Mouse (Mus musculus): ENCODE measurements around the gene Coro7.

The Coro7 gene

DNA sequence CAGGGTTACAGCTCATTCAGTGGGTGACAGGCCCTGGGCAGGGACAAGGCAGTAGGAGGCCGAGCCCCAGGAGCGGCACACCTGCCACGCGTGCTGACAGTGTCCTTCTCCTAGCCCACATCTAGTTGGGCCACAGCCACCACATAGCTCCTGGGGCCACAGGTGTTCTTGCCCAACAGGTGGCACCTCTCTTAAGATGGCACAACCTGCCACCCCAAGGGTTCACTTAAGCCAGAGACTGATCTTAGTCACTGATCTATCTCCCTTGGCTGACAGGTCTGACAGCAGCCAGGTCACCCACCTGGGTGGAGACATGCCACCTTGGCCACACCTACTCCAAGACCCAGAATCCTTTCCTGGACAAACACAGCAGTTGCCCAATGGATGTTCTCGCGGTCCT is 36.6 kb downstream of the Coro7 start:
- TF ChIP-seq GATA4 (IDR thresholded peaks at IDR 0.05; ENCODE audit: insufficient replicate concordance, low read length): no peak

GRCm38 (mm10) chr16:4642190-4642589 is 37.4 kb downstream of the Coro7 start:
- TF ChIP-seq GATA4 (IDR thresholded peaks at IDR 0.05; ENCODE audit: insufficient replicate concordance, low read length): no peak

DNA sequence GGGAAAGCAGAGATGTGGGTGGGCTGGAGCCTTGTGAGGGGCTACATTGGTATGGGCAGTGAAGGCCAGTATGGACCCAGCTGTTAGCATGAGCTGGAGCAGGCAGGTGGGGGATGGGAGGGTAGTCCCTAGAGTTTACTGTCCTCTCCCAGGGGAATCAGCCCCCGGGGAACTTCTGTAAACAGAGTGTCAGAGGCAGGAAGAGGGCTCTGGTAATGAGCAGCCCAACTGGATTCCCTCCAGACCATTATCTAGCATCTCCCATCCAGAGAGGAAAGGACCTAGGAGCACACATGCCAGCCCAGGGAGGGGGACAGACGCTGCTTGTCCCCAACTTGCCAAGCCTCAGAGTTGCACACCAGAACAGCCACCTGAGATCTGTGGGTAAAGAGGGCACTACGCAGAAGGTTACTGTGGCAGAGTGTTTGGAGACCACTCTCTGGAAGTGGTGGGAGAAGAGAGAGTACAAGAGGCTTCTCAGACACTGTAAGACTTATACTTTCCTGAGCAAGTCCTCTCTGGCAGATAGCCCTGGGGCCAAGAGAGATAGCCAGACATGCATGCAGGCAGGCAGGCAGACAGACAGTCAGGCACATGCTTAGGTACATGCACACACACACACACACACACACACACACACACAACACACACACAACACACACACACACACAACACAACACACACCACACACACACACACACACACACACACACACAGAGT is 38.3 kb downstream of the Coro7 start:
- TF ChIP-seq GATA4 (IDR thresholded peaks at IDR 0.05; ENCODE audit: insufficient replicate concordance, low read length): no peak

DNA sequence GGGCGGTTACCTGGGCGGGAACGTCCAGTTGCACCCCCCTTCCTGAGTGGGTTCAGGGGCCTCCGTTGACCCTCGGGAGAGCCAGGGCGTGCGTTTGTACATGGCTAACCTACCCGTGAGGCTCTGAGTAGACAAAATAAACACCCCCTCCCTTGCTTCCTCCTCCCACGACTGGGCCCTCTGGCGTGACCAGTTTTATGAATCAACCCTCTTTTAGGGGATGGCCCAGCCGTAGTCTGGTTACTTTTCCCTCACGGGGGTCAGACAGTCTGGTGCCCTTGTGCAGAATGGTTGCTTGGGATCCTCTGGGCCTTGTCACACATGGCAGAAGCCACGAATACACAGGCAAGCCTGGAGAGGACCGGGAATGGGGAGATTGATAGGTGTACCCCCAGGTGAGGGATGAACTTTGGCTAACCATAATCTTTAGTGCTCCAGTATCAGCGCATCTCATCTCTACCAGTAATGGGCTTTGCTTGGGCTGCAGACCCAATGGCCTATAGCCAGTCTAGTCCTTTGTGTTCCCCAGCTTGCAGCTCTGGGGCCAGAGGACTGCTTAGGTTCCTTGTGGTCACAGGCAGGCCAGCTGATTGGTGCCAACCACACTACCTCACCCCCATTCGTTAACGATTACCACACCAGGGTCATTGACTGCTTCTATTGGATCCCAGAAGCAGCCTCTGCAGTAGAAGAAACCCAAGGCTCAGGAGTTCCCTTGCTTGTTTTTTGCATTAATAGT is 39.1 kb downstream of the Coro7 start:
- TF ChIP-seq GATA4 (IDR thresholded peaks at IDR 0.05; ENCODE audit: insufficient replicate concordance, low read length): no peak

GRCm38 (mm10) chr16:4639831-4640237 is 39.7 kb downstream of the Coro7 start, which contains the start of the genes Vasn and Dnaja3:
TSS of gene Vasn (plus strand) at chr16:4639941.
TSS of gene Dnaja3 (plus strand) at chr16:4639989.
- no peak for TF ChIP-seq GATA4 (IDR thresholded peaks at IDR 0.05; ENCODE audit: insufficient replicate concordance, low read length)

- TF ChIP-seq GATA4 (IDR thresholded peaks at IDR 0.05; ENCODE audit: insufficient replicate concordance, low read length): no peak
These were observed 40.6 kb downstream of the Coro7 start for GRCm38 (mm10) chr16:4638891-4639390.

- no peak for TF ChIP-seq GATA4 (IDR thresholded peaks at IDR 0.05; ENCODE audit: insufficient replicate concordance, low read length)
These were observed 43.8 kb downstream of the Coro7 start for GRCm38 (mm10) chr16:4635760-4636159.

DNA sequence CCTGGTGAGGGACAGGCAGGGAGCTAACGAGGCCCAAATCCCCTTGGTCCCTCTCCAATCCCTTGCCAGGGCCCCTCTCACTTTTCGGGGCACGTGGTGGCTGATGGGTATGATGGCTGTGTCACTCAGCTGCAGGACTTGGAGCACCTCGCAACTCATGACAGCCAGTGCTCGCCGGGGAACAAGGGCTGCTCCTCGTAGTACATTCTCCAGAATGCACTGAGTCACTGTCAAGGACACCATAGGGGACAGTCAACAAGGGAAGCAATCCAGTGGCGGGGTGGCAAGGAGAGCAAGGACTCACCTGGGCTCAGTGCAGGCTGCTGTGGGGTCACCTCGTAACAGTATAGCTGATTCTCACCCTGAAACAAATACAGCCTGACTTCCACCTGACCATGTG is 44.9 kb downstream of the Coro7 start:
- TF ChIP-seq GATA4 (IDR thresholded peaks at IDR 0.05; ENCODE audit: insufficient replicate concordance, low read length): no peak

DNA sequence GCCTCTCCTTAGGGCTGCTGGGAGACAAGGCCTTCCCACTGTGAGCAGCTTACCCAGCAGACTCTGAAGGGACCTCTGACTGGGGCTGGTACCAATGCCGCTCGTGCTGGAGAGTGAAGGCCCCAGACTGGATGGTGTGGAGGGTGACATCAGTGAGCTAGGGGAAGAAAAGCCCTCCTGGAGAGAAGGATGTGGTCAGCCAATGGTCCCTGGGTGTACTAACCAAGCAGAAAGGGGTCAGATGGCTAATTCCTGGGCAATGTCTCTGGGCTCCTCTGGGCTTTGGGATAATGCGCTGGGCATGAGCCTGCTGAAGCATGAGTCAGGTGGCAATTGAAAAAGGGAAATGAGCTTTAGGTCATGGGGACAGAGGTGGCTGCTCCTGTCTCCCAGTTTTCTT is 45.9 kb downstream of the Coro7 start:
- TF ChIP-seq GATA4 (IDR thresholded peaks at IDR 0.05; ENCODE audit: insufficient replicate concordance, low read length): no peak

GRCm38 (mm10) chr16:4632050-4632449 is 47.5 kb downstream of the Coro7 start:
- TF ChIP-seq GATA4 (IDR thresholded peaks at IDR 0.05; ENCODE audit: insufficient replicate concordance, low read length): no peak

DNA sequence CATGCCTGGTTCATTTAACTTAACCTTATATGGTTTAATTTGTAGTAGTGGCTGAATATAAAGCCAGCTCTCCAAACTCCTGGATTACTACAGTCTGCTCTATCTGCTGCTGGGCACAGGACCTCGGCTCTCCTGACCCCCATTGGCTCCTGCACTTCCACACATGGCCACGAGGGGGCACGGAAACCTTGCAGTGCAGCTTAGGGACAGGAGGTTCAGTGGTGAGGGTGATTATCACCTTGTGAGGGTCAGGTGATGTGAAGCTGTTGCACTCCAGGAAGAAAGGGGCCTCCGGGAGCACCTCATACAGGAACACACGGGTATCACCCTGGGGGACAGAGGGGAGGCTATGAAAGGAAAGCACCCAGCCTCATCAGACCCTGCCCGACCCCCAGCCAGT is 49.6 kb downstream of the Coro7 start:
- TF ChIP-seq GATA4 (IDR thresholded peaks at IDR 0.05; ENCODE audit: insufficient replicate concordance, low read length): no peak

- no peak for TF ChIP-seq GATA4 (IDR thresholded peaks at IDR 0.05; ENCODE audit: insufficient replicate concordance, low read length)
These were observed 50.6 kb downstream of the Coro7 start for GRCm38 (mm10) chr16:4628898-4629419.

DNA sequence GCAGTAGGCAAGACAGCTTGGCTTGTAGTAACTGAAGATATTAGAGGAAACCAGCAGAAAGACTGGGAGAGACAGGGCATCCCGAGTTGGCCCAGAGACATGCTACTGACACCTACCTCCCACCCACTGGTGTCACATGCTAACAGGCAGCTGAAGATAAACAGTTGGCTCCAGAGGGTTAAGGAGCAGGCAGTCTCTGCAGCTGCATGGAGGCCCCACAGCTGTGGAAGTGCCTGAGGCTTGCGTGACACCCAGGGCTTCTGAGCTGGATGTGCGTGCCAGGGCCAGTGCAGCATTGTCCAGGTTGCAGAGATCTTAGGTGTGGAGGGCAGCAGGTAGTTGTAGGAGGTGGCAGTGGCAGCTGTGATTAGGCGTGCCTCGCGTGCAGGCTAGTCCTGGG is 52.5 kb downstream of the Coro7 start:
- no peak for TF ChIP-seq GATA4 (IDR thresholded peaks at IDR 0.05; ENCODE audit: insufficient replicate concordance, low read length)

DNA sequence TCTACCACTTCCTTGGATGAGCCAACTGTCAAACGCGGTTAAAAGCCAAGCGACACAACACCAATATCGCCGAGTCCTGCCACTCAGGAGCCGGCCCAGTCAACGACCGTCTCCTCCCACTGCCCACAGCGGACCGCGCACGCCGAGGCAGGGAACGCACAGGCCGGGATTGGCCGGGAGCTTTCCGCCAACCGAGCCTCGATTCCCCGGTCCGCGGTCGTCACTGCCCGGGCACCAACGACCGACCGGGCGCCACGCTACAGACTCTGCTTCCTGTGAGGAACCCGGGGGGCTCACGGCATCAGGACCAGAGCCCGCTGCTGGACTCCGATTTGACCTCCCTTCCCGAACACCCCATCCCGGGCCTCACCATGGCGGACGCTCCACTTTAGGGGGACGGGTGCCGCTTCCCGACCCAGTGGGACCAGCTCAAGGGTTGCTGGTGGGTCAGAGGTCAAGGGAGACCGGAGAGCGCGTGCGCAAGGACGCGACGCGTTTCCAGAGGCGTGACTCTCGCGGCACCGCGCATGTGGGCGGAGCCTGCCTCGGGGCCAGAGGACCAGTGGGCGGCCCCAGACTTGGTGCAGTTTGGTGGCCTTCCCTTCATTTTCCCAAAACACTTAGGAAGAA is 55.0 kb downstream of the Coro7 start, which contains the start of gene Pam16:
Gene Pam16, minus strand, starts transcription at position 508 of the 630 bp plus-strand sequence.
- TF ChIP-seq GATA4 (IDR thresholded peaks at IDR 0.05; ENCODE audit: insufficient replicate concordance, low read length): no peak

DNA sequence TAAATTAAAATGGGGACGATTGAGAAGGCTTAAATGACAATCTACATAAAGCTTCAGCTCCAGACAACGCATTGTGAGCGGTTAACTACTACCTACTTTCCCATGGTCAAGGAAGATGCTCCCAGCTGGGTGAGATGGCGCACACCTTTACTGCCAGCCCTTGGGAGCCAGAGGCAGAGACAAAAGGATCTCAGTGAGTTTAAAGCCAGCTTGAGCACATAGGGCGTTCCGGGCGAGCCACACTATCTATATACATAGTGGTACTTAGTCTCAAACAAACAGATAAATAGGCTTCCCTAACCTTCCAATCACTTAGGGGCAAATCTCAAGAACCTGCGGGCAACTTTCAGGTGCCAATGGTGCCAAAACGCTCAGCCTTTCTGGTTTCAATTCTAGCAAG is 55.5 kb downstream of the Coro7 start:
- TF ChIP-seq GATA4 (IDR thresholded peaks at IDR 0.05; ENCODE audit: insufficient replicate concordance, low read length): no peak
